Mouse (Mus musculus) olfactory bulb, adult 2 months (tissue): ENCODE data around the gene Setd3. TPM values are rescaled to one million over a fixed set of nuclear protein-coding genes. Genes with fewer than 3 reads are reported as not detected.

Experiments
- H3K27ac ChIP-seq: fragments of 200-500 bp; 2 replicates; pipeline ENCODE4 v1.5.1; 2012; ENCODE audit warnings: low read depth, low read length; ENCODE audit not compliant: insufficient read depth
- H3K4me1 ChIP-seq: fragments of 200-500 bp; 2 replicates; pipeline ENCODE4 v1.6.1; 2012; ENCODE audit warnings: low read length; ENCODE audit not compliant: control insufficient read depth, insufficient read depth
- H3K4me3 ChIP-seq: fragments of 200-500 bp; 2 replicates; pipeline ENCODE4 v1.5.1; 2012; ENCODE audit warnings: mild to moderate bottlenecking, low read depth, low read length, moderate library complexity; ENCODE audit not compliant: insufficient read depth
- CTCF ChIP-seq: fragments of 200-500 bp; IDR thresholded peaks from 2 replicates; pipeline ENCODE4 v1.5.1; 2012; ENCODE audit warnings: low read depth, mild to moderate bottlenecking, low read length, moderate library complexity; ENCODE audit not compliant: insufficient read depth
- POLR2A ChIP-seq: fragments of 200-500 bp; IDR thresholded peaks from 2 replicates; pipeline ENCODE4 v1.6.1; 2012; ENCODE audit warnings: mild to moderate bottlenecking, low read depth, low read length, moderate library complexity; ENCODE audit not compliant: insufficient read depth
- WGBS: fragments of 180-500 bp; shearing (Covaris S2); methylation state at CpG from one replicate; pipeline ENCODE4 v1.1.7; 2018; 5-methylcytosine and 5-hydroxymethylcytosine counted together
- polyA plus RNA-seq: library from polyadenylated mRNA; stranded (reverse); fragments of >200 nt; gene quantifications from 2 replicates; pipeline ENCODE4 v1.2.4, GENCODE M21; 2012; ENCODE audit warnings: low replicate concordance; ENCODE audit not compliant: missing spikeins, insufficient read depth, insufficient read length

Setd3 gene
- polyA plus RNA-seq, 1 experiment, result 511 TPM

DNA sequence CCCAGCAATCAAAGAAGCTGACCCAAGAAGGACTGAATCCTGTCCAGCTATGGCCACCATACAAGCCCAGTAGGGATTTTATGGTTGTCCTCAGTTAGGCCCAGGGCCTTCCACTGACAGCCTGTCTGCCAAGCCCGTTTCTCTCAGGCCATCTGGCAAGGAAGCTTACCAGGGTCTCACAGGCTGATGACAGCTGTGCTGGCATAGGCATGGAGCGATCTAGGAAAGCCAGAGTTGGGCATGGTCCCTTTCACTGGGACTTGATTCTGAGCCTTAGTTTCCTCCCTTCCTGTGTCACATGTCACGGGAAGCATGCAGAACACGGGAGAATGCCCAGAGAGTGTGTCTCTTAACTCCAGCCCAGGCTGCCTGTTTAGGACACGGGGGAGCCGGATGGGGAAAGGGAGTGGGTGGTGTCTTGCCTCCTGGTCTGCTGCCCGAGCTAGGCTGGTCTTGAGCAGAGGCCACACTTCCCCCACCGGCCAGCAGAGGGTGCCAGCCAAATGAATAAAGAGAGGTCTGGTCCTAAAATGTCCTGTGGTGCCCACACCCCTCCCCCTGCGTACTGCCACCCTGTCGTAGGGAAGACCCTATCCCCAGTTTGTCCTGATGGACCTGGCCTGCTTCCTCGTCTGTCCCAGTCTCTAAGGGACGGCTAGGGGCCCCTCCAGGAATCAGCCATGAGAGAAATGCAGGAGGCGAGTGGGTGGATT, 29.8 kb upstream of the Setd3 start:
- TF ChIP-seq CTCF, result peak; percentile 90
- no peak for TF ChIP-seq POLR2A

DNA sequence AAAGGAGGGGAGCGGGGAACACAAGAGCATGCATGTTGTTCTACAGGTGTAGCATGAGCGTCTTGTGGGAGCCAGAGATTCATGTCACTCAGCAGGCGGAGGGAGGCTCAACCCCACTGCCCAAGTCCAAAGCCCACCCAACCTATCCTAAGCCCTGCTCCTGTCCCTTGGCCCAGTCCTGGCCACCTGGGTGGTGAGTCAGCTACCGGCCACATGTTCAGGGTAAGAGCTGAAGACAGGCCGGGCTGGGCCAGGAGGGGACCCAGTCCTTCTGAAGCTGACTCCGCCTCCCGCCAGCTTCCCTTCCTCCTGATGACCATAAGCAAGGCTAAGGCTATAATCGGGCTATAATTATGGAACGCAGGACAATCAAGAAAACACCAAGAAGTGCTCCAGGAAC, 29.1 kb upstream of the Setd3 start:
- H3K4me3 ChIP-seq, result no peak overlapping the region
- WGBS, result 90% methylated on average over 9 of the region's 9 CpGs
- peaks cover 46% of the 10 kb centered on the region for H3K4me1 ChIP-seq
- TF ChIP-seq POLR2A (no peak), CTCF (no peak)
- H3K27ac ChIP-seq, result no peak overlapping the region

More for the DNA sequence above, 29.8 kb upstream of the Setd3 start:
- H3K4me1 ChIP-seq, result peaks cover 52% of the 10 kb centered on the region
- no peak overlapping the region for H3K27ac ChIP-seq
- WGBS, result 22% methylated on average over 13 of the region's 13 CpGs
- no peak overlapping the region for H3K4me3 ChIP-seq

DNA sequence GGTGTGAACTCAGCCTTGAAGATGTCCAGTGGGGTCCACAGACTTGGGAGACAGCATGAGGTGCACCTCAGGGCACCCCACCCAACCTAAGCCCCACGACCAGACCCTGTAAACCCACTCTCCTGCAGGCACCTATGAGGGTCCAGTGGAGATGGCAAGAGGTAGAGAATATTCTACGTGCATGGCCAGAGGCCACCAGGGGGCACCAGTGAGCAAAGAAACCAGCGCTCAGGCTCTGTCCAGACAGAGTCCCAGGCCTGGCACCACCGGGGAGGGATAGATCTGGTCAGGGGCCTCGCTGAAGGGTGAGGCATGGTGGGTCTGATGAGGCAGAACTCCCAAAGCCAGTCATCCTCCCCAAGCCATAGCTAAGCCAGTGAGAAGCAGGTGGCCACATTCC, 27.5 kb upstream of the Setd3 start:
- WGBS, result 10% methylated on average over 5 of the region's 5 CpGs
- TF ChIP-seq CTCF (peak; percentile 69), POLR2A (no peak)
- Histone ChIP-seq H3K27ac (no peak overlapping the region), H3K4me1 (peaks cover 33% of the 10 kb centered on the region), H3K4me3 (no peak overlapping the region)

DNA sequence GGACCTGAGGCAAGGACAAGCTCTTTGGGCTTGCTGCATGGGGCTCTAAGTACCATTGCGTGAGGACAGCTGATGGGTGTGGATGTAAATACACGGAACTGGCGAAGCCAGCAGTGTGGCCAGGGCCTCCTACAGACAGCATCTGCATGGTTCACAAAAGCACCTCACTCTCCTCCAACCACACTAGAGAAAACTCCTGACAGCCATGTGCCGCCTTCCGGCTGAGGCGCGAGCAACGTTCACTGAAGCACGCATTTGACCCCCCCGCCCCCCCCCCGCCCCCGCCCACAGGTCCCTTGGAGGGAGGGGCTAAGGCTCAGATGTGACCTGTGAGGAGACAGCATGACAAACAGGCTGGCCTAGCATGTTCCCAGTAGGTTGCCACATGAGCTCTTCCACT, 25.9 kb upstream of the Setd3 start:
- TF ChIP-seq POLR2A (no peak), CTCF (no peak)
- Histone ChIP-seq H3K27ac (no peak overlapping the region), H3K4me3 (no peak overlapping the region), H3K4me1 (peaks cover 26% of the 10 kb centered on the region)
- WGBS, result 59% methylated on average over 12 of the region's 12 CpGs

DNA sequence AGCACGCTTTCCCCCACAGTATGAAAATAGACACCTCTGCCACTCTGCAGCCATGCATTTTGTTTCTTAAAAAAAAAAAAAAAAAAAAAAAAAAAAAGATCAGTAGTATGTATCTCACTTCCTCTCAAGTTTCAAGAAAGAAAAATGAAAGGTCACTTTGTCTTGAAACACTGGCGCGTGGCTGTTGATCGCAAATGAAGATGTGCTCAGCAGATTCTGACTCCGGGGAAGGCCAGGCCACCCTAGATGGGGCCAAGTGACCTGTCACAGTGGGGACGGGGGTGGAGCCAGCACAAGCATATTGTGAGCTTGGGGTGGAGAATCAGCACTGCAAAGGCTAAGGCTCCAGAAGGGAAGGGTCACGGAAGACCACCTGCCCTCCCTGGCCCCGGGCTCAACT, 24.8 kb upstream of the Setd3 start:
- WGBS, result 68% methylated on average over 8 of the region's 8 CpGs
- no peak overlapping the region for H3K27ac ChIP-seq
- peaks cover 21% of the 10 kb centered on the region; the same call in 1 of the 2 replicates for H3K4me1 ChIP-seq
- TF ChIP-seq CTCF, result no peak
- no peak overlapping the region for H3K4me3 ChIP-seq

DNA sequence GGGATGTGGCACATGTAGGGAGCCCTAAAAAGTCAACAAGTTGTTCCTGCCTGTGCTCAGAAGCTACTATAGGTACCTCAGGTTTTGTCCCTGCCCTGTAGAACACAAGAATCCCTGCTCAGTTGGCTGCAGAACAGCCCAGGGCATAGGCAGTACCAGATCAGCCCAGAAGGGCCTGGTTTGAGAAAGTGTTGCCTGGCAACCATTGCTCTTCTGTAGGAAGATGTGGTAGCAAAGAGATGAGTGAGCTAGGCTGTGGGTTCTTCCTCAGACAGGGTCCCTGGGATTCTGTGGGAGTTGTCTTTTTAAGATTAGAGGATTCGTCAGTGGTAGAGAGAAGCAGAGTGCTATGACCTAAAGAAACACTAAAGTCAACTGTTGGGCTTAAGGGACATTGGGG, 21.0 kb upstream of the Setd3 start:
- H3K4me1 ChIP-seq, result peaks cover 18% of the 10 kb centered on the region; the same call in 1 of the 2 replicates
- WGBS, result 30% methylated on average over 1 of the region's 1 CpGs
- no peak overlapping the region for H3K4me3 ChIP-seq
- 0 out of 2 replicates have a peak overlapping the region, but pooled peaks have one; percentile 16 for H3K27ac ChIP-seq
- no peak for TF ChIP-seq CTCF
- no peak for TF ChIP-seq POLR2A

DNA sequence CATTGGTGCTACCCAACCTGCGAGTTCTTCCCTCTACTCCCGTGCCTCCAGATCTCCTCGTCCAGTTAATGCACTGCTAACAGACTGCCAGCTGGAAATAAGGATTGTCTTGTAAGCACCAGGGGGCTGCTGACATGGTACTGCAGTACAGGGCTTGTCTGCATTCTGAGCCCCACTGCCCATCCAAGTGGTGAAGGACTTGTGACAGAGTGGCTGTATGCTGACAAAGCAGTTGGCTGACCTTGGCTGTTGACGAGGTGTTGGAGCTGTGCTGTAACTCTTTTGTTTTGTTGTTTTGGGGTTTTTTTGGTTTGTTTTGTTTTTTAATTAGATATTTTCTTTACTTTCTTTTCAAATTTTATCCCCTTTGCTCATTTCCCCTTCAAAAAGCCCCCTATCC, 19.3 kb upstream of the Setd3 start:
- H3K4me1 ChIP-seq, result peaks cover 17% of the 10 kb centered on the region; the same call in 1 of the 2 replicates
- no peak overlapping the region for H3K4me3 ChIP-seq
- no peak for TF ChIP-seq CTCF
- TF ChIP-seq POLR2A, result no peak
- H3K27ac ChIP-seq, result no peak overlapping the region
- 77% methylated on average over 4 of the region's 4 CpGs for WGBS

DNA sequence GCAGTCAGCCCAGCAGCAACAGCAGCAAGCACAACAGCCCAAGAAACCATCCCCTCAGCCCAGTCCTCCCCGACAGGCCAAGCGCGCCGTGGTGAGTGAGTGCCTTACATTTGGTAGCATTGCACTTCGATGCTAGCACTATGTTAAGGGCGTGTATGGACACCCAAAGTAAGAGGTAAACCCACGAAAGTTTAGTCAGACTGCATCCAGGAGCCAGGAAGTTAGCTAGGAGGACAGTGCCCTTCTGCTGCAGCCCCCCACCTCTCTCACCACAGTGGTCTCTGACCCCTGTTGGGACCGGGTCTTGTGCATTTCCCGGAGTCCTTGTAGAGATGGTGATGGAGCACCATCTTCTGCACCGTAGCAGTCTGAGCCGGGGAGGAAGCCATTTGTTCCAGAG, 16.6 kb upstream of the Setd3 start:
- TF ChIP-seq POLR2A (no peak), CTCF (no peak)
- no peak overlapping the region for H3K27ac ChIP-seq
- H3K4me3 ChIP-seq, result no peak overlapping the region
- 96% methylated on average over 11 of the region's 11 CpGs for WGBS
- peaks cover 11% of the 10 kb centered on the region; the same call in 1 of the 2 replicates for H3K4me1 ChIP-seq

DNA sequence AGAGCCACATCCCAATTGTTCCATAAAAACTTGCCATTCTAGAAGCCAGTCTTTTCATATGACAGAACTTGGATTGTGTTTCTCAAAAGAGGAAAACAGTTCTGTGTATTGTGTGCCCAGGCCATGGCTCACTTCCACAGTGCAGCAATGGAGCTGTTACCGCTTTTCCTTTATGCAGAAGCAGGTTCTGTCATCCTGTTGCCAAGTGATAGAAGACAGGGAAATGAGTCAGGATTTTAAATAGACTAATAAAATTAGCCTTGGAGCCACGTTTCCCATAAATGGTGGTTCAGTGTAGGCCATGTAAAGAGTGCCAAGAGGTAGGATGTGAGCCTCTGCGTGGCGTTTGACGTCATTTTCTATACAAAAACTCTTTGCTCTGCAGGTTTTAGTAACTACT, 14.8 kb upstream of the Setd3 start:
- Histone ChIP-seq H3K4me3 (no peak overlapping the region), H3K4me1 (peaks cover 4% of the 10 kb centered on the region; the same call in 1 of the 2 replicates), H3K27ac (peak overlapping the region; percentile 45; the same call in 1 of the 2 replicates)
- no peak for TF ChIP-seq POLR2A
- no peak for TF ChIP-seq CTCF
- 33% methylated on average over 5 of the region's 5 CpGs for WGBS
